Mouse (Mus musculus) G1E (cell line): ENCODE measurements at regions not wholly inside any gene's neighbourhood (a gene's known extent, or its start where the extent isn't known, plus 50 kb on each side); places are given as distances from the start of the nearest gene placed in this dataset.
A peak's percentile ranks its signal among the peaks of the same experiment; 100 is the strongest.

Experiments
- ATAC-seq: 2 replicates; pipeline ENCODE4 v1.8.0; 2016; ENCODE audit warnings: mild to moderate bottlenecking; ENCODE audit not compliant: insufficient number of reproducible peaks, poor library complexity, low FRiP score, severe bottlenecking; ENCODE audit errors: extremely low read depth
- DNase-seq: peaks from one replicate; pipeline ENCODE4 v3.0.0; 2012; ENCODE audit warnings: low spot score
- H3K27me3 ChIP-seq: 2 replicates; pipeline ENCODE4 v1.6.1; 2012; ENCODE audit warnings: mild to moderate bottlenecking, low read length, inconsistent platforms; ENCODE audit not compliant: insufficient read depth
- H3K36me3 ChIP-seq: replicated peaks from 2 replicates; pipeline ENCODE3; 2012; ENCODE audit warnings: mild to moderate bottlenecking, inconsistent platforms
- H3K4me1 ChIP-seq: 2 replicates; pipeline ENCODE4 v1.6.1; 2012; ENCODE audit warnings: low read depth, low read length, inconsistent platforms, mixed read lengths; ENCODE audit not compliant: insufficient read depth
- H3K4me3 ChIP-seq: 2 replicates; pipeline ENCODE4 v1.5.1; 2012; ENCODE audit warnings: low read depth, mild to moderate bottlenecking, inconsistent platforms, low read length, moderate library complexity, mixed read lengths
- H3K9me3 ChIP-seq: replicated peaks from 2 replicates; pipeline ENCODE4 v1.6.1; 2012; ENCODE audit warnings: inconsistent platforms
- CTCF ChIP-seq: IDR thresholded peaks from 2 replicates; pipeline ENCODE4 v1.5.1; 2012; ENCODE audit warnings: low read depth, low read length, inconsistent platforms, mixed read lengths
- GATA1 ChIP-seq: IDR thresholded peaks from 2 replicates; pipeline ENCODE4 v1.6.1; 2012; ENCODE audit warnings: borderline replicate concordance, low read length, inconsistent platforms, mixed read lengths
- GATA2 ChIP-seq: IDR thresholded peaks from 2 replicates; pipeline ENCODE4 v1.6.1; 2012; ENCODE audit warnings: low read depth, low read length, inconsistent platforms, borderline replicate concordance
- POLR2AphosphoS5 ChIP-seq: IDR thresholded peaks from 2 replicates; pipeline ENCODE4 v1.6.1; 2012; ENCODE audit warnings: low read depth, low read length, inconsistent platforms; ENCODE audit not compliant: insufficient replicate concordance
- TAL1 ChIP-seq: conservative IDR thresholded peaks from 2 replicates; pipeline ENCODE4 v1.6.1; 2012; ENCODE audit warnings: low read depth, low read length, inconsistent platforms, mixed read lengths

DNA sequence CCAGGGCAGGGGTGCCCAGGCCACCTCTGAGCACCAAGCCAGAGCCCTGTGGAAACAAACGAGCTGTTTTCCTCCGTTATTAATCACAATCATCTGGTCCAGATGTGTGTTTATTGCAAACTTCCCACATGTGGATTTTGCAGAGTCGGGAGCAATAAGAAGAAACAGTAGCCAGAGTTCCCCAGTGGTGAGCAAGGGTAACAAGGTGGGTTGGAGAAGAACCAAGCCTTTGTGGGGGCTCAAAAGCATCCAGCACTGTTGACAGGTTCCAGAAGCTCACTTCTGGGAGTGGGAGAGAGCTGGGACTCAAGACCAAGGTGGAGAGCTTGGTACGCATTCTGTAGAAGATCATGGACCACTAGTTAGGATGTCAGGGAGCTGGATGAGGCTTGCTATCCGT, 63.6 kb downstream of the Hif1an start:
- Histone ChIP-seq H3K4me3 (no peak overlapping the region), H3K27me3 (0 out of 2 replicates have a peak, but pooled peaks cover 4% of the 10 kb centered on the region)
- no peak for DNase-seq

DNA sequence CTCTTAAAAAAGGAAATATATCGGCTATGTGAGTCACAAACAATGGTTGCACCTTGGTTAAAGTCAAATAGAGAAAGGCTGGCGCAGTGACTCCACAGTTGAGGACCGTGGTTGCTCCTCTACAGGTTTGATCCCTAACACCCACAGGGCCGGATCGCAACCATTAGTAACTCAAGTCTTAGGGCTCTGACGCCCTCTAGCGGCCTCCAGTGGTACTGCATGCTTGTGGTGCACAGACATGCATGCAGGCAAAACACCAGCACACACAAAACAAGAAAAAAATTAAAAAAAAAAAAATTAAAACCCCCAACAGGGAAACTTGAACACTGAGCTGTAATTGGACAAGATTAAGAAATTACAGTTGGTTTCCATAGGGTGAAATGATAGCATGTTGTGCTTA, 67.1 kb downstream of the Hif1an start:
- H3K36me3 ChIP-seq: no peaks in the 10 kb centered on the region
- H3K4me3 ChIP-seq: no peak overlapping the region
- no peak for DNase-seq
- H3K27me3 ChIP-seq: peaks cover 4% of the 10 kb centered on the region; the same call in 1 of the 2 replicates
- peak; percentile 50; the same call in 1 of the 2 replicates for TF ChIP-seq CTCF
- no peak for TF ChIP-seq POLR2AphosphoS5
- no peaks in the 10 kb centered on the region for H3K4me1 ChIP-seq
- no peaks in the 10 kb centered on the region for H3K9me3 ChIP-seq
- ATAC-seq: no peak

More for the DNA sequence above, 63.6 kb downstream of the Hif1an start:
- Histone ChIP-seq H3K36me3 (no peaks in the 10 kb centered on the region), H3K9me3 (no peaks in the 10 kb centered on the region), H3K4me1 (no peaks in the 10 kb centered on the region)
- TF ChIP-seq CTCF (no peak), GATA2 (no peak), TAL1 (no peak), GATA1 (no peak), POLR2AphosphoS5 (no peak)
- ATAC-seq: no peak

DNA sequence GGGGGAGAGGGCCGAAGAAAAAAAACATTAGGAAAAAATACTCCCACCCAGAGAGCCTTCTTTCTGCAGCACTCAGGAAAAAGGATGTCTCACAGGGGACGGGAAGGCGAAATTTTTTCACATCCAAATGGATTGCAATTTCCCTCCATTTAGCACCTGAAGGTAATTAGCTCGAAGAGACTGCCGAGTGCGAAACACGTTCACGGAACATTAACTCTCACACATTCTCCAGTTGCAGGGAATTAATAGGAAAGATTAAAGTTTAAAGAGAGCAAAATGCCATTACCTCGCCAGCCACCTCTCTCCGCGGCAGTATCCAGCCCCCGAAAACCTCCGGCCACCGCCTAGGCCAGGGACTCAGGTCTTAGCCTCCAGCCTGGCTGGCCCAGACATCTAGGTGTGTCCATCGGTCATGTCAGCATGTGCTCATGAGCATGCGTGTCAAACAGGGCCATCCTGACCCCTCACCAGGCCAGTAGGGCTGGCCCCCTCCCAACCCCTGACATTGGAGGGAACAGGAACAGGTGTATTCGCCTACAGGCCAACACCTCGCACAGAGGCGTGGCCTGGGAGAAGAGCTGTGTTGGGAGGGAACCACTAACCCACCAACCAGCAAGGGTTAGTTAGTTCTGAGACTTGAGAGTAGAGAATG, 68.8 kb downstream of the Hif1an start:
- H3K4me1 ChIP-seq: no peaks in the 10 kb centered on the region
- no peak for TF ChIP-seq POLR2AphosphoS5
- no peak for TF ChIP-seq TAL1
- TF ChIP-seq GATA2: no peak
- no peak for TF ChIP-seq CTCF
- no peak for TF ChIP-seq GATA1
- H3K4me3 ChIP-seq: no peak overlapping the region
- no peaks in the 10 kb centered on the region for H3K9me3 ChIP-seq
- DNase-seq (no peak), ATAC-seq (no peak)
- no peaks in the 10 kb centered on the region; the same call in 1 of the 2 replicates for H3K27me3 ChIP-seq
- H3K36me3 ChIP-seq: no peaks in the 10 kb centered on the region

DNA sequence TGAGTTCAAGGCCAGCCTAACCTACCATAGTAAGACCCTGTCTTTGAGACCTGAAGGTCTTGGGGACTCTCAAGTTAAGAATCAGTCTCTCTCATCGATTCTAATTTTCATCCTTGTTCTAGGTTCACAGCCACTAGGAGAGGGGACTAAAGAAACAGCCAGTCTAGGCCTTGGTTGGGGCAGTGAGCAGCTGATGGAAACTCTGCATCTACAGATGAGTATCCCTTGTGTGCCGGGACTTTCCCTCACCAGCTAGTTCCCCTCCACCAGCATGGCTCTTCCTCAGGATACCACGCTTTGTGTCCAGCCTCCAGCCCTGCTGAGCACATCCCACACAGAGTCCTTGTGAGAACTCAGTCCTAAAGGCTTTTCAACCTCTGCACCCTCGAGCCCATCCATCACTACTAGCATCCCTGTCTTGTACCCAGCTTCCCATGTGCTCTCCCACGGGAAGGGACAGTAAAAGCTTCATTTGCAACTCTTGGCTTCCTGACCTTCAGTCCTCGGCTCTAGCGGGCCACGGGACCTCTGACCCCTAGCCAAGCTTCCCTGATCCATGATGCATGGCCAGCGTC, 74.6 kb downstream of the Hif1an start:
- Histone ChIP-seq H3K9me3 (no peaks in the 10 kb centered on the region), H3K4me1 (no peaks in the 10 kb centered on the region), H3K36me3 (no peaks in the 10 kb centered on the region), H3K27me3 (peaks cover 4% of the 10 kb centered on the region), H3K4me3 (no peak overlapping the region)
- TF ChIP-seq GATA2: no peak
- no peak for TF ChIP-seq TAL1
- TF ChIP-seq GATA1: no peak
- TF ChIP-seq CTCF: no peak
- TF ChIP-seq POLR2AphosphoS5: no peak
- ATAC-seq: no peak
- DNase-seq: no peak

DNA sequence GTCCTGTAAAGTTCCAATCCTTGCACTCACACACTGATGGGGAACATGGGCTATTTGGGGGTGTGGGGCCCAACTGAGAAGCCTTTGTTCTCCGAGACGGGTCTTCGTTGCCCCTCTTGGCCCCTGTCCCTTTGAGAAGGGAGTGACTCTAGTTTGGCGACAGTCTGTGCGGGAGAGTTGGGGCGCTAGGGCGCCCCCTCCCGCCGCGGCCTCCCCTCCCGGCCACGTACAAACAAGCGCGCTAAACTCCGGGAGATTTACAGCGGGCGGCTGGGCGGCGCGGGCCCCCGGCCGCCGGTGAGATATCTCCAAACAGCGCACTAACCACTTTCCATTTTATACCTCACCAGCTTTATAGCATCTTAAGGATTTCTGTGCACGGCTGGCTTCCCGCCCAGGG, 77.4 kb downstream of the Hif1an start:
- H3K27me3 ChIP-seq: peaks cover 7% of the 10 kb centered on the region

DNA sequence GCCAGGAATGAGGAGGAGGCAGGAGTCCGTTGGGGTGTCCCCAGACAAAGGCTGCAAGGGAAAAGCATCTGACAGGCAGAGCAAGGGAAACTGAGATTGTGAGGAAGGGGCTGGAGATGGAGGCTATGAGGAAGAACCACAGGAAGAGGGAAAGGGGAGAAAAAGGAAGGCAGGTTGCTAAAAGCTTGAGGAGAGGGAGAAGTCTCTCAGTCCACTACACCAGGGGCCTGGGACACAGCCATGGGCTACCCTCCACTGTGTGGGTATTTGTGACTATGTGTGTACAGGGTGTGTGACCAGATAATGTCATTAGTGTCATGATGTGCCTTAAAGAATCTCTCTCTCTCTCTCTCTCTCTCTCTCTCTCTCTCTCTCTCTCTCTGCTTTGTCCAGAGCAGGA, 77.9 kb downstream of the Hif1an start:
- TF ChIP-seq GATA2 (no peak), CTCF (no peak), GATA1 (no peak), POLR2AphosphoS5 (no peak), TAL1 (no peak)

More for the DNA sequence above, 77.4 kb downstream of the Hif1an start:
- Histone ChIP-seq H3K9me3 (no peaks in the 10 kb centered on the region), H3K36me3 (no peaks in the 10 kb centered on the region), H3K4me3 (no peak overlapping the region), H3K4me1 (peaks cover 3% of the 10 kb centered on the region; the same call in 1 of the 2 replicates)
- DNase-seq (no peak), ATAC-seq (no peak)
- TF ChIP-seq TAL1 (no peak), CTCF (no peak), GATA2 (no peak), GATA1 (no peak), POLR2AphosphoS5 (no peak)

More for the DNA sequence above, 77.9 kb downstream of the Hif1an start:
- peaks cover 7% of the 10 kb centered on the region for H3K27me3 ChIP-seq
- peaks cover 3% of the 10 kb centered on the region; the same call in 1 of the 2 replicates for H3K4me1 ChIP-seq
- H3K9me3 ChIP-seq: no peaks in the 10 kb centered on the region
- DNase-seq (no peak), ATAC-seq (no peak)
- H3K4me3 ChIP-seq: no peak overlapping the region
- no peaks in the 10 kb centered on the region for H3K36me3 ChIP-seq
